Mouse (Mus musculus) ovary, postnatal 36 days (tissue): ENCODE measurements around the gene Olfr1467.

Source experiments
- DNase-seq: peaks from one replicate; pipeline ENCODE4 v3.0.0; 2022; ENCODE audit warnings: low spot score, mixed read lengths

Olfr1467 gene

DNA sequence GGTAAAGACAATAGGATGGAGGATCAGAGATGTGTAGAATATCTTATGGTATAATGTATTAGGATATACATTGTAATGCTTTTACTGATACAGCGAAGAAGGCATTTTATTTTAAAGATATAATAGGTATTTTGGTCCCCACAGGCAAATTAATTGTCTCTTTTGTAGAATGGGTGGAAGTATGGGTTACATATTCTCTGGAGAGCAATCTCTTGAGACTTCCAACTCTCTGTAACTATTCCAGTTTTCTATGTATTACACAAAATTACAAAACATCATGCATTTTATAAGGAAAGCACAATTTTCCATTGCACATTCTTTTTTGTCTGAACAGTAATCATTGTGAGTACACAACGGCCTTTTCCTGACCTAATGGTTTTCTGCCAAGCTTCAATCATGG, at the start of gene Olfr1467:
Olfr1467 (plus strand) TSS at position 301 of the 400 bp plus-strand sequence.
- no peak for DNase-seq

DNA sequence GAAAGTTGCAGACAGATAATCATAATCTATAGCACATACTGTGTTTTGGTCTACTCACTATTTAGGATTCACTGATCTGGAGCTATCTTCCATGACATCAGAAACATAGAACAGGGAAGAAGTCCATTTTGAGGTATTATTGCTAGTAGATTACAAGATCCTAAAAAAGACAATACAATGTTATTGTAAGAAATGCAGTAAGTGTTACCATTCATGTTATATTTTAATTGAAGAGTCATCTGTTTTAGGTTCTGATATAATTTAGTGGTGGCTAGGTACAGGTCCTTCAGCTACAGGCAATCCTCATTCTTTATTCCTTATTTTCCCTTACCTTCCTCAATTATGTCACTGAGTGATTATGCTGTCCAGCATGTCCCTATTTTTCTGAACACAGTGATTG, 46.6 kb upstream of the Olfr1467 start, which contains the start of gene Olfr1465:
Olfr1465 (minus strand) TSS at position 101 of the 400 bp plus-strand sequence.
- DNase-seq = no peak

DNA sequence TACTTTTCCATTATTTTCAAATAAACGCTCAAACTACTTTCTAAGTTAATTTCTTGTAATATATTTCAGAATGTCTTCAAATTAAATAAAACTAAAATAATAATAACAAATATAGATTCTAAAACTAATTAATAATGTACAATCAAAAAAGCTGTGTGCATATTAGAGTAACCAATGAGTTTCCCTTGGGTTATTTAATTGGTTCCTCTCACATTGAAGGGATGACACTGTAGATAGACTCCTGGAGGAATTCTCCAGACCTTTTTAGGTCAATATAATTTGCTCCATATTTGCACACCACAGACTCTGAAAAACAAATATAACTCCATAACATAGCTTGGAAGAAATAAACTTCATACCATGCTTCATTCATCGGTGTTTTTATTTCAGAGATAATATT, 23.5 kb upstream of the Olfr1467 start, which contains the start of gene Olfr1466:
Olfr1466 (plus strand) TSS at position 301 of the 400 bp plus-strand sequence.
- DNase-seq = no peak

DNA sequence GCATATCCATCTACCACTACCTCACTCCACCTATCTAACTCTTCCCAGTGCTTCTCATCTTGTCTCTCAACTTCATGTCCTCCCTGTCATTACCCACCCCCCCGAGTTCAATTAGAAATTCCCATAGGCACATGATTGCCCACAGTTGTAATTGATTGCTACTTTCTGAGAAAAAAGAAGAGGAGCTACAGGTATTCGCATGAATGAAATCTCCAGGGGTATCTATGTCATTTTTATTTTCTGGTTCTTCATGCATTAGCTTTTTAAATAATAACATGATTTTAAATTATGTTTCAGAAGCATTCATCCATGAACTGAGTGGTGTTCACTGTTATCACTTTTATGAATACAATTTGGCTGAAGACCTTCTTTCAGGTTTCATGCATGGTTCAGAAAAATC, 45.5 kb downstream of the Olfr1467 start, which contains the start of gene Olfr1469:
Olfr1469 (plus strand) TSS at position 301 of the 400 bp plus-strand sequence.
- no peak for DNase-seq
